Mouse (Mus musculus) forebrain, embryonic 14.5 days (tissue): ENCODE measurements around the gene Eif2ak4. TPM values are rescaled to one million over a fixed set of nuclear protein-coding genes. Genes with fewer than 3 reads are reported as not detected.

Experiments
- ATAC-seq: fragments of 200-750 bp; cut with Nextera tagmentation; 2 replicates; pipeline ENCODE4 v1.8.0; 2017; ENCODE audit warnings: mild to moderate bottlenecking, moderate library complexity
- DNase-seq: peaks from one replicate; pipeline ENCODE4 v3.0.0-alpha.2; 2015; ENCODE audit warnings: low spot score
- H3K27ac ChIP-seq: fragments of 300-500 bp; sonication (generic); 2 replicates; pipeline ENCODE4 v1.5.1; 2014; ENCODE audit warnings: low read depth, mild to moderate bottlenecking, control low read depth, low read length, moderate library complexity
- H3K27me3 ChIP-seq: fragments of 300-500 bp; sonication (generic); replicated peaks from 2 replicates; pipeline ENCODE4 v1.6.1; 2014; ENCODE audit warnings: low read length, control low read depth, mixed read lengths; ENCODE audit not compliant: control insufficient read depth, insufficient read depth
- H3K36me3 ChIP-seq: fragments of 300-500 bp; sonication (generic); 2 replicates; pipeline ENCODE4 v1.6.1; 2014; ENCODE audit warnings: low read length, control low read depth; ENCODE audit not compliant: control insufficient read depth, insufficient read depth
- H3K4me1 ChIP-seq: fragments of 300-500 bp; sonication (generic); 2 replicates; pipeline ENCODE4 v1.6.1; 2014; ENCODE audit warnings: antibody characterized with exemption, low read length, control low read depth; ENCODE audit not compliant: control insufficient read depth, insufficient read depth
- H3K4me2 ChIP-seq: fragments of 300-500 bp; sonication (generic); 2 replicates; pipeline ENCODE4 v1.6.1; 2014; ENCODE audit warnings: mild to moderate bottlenecking, control low read depth, low read length
- H3K4me3 ChIP-seq: fragments of 300-500 bp; sonication (generic); 2 replicates; pipeline ENCODE4 v1.5.1; 2014; ENCODE audit warnings: low read depth, low read length, control low read depth
- H3K9ac ChIP-seq: fragments of 300-500 bp; sonication (generic); 2 replicates; pipeline ENCODE4 v1.6.1; 2014; ENCODE audit warnings: mild to moderate bottlenecking, low read length, control low read depth, moderate library complexity
- H3K9me3 ChIP-seq: fragments of 300-500 bp; sonication (generic); replicated peaks from 2 replicates; pipeline ENCODE4 v1.6.1; 2016; ENCODE audit warnings: low read length, control low read depth, mixed read lengths; ENCODE audit not compliant: control insufficient read depth
- WGBS: fragments of 180-500 bp; shearing (Covaris S2); extraction: QIAGEN DNeasy Blood & Tissue Kit; methylation state at CpG from one replicate; pipeline ENCODE4 v1.1.7; 2014; 5-methylcytosine and 5-hydroxymethylcytosine counted together
- polyA plus RNA-seq: library from polyadenylated mRNA; unstranded; fragments of >200 nt; fragmentation: Nextera tagmentation; extraction: Ambion mirVana; gene quantifications from 2 replicates; pipeline ENCODE4 v1.2.1, GENCODE M21; 2014

The Eif2ak4 gene
- polyA plus RNA-seq, 1 experiment from 2014 or later: 6.4 TPM

DNA sequence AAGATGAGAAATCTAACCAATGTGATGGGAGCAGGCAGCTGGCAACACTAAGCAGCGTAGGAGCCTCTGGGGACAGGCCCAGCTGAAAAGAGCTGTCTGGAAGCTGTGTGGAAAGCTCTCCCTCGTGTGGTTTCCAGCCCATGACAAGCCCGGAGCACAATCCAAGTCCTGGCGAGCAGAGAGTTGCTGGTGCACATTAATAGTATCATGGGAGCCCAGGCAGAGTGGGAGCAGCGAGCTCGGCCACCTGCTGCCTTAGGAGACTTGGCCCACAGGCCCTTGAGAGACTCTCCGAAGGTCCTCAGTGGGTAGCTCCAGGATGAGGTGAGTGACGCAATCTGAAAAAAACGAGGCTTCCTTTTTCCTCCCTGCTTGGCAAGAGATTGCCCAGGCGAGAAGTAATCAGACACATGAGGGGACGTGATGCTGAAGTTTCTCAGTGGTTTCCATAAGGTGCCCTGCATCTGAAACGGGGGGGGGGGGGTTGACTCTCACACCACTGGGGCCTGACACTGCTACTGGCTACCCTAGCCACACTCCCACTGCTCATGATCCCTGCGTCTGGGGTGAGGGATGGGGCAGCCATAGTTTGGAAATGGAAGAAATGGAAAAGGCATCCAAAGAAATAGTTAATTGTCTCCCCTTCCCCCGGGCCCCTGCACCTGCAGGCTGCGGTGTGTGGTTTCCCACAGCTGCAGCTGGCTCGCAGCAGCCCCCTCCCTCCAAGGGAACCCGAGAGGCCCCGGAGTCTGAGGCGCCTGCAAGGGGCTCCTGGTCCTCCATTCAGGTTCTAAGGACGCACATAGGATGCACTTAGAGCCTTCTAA, 110.9 kb downstream of the Eif2ak4 start:
- Histone ChIP-seq H3K4me3 (no peak overlapping the region), H3K4me2 (no peak overlapping the region)
- ATAC-seq: no peak

DNA sequence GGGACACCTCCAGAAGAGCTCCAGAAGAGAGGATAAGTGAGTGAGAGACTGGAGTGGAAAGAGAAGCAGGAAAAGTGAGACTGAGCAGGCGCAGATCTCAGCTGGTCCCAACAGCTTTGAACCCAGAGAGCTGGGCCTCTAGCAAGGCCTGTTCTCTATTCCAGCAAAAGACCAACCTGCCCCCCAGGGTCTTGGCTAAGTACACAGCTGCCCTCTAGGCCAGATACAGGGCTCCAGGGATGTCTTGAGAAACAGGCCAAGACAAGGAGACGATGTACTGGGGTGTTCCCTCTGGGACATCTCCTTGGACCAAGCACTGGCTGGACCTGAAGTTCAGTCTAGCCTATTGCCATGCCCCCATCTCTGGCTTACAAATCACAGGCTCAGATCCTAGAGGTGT, 111.8 kb downstream of the Eif2ak4 start:
- H3K27me3 ChIP-seq: no peaks in the 10 kb centered on the region
- ATAC-seq: no peak
- no peak overlapping the region for H3K27ac ChIP-seq
- 85% methylated on average over 2 of the region's 2 CpGs for WGBS
- H3K9ac ChIP-seq: no peak overlapping the region
- H3K4me1 ChIP-seq: no peaks in the 10 kb centered on the region
- DNase-seq: no peak
- H3K9me3 ChIP-seq: no peaks in the 10 kb centered on the region
- no peak overlapping the region for H3K4me2 ChIP-seq
- H3K4me3 ChIP-seq: no peak overlapping the region
- no peaks in the 10 kb centered on the region for H3K36me3 ChIP-seq

More for the DNA sequence above, 110.9 kb downstream of the Eif2ak4 start:
- Histone ChIP-seq H3K9ac (no peak overlapping the region), H3K36me3 (no peaks in the 10 kb centered on the region), H3K27ac (no peak overlapping the region), H3K9me3 (no peaks in the 10 kb centered on the region), H3K27me3 (no peaks in the 10 kb centered on the region), H3K4me1 (no peaks in the 10 kb centered on the region)
- WGBS: 39% methylated on average over 20 of the region's 20 CpGs
- DNase-seq: no peak

DNA sequence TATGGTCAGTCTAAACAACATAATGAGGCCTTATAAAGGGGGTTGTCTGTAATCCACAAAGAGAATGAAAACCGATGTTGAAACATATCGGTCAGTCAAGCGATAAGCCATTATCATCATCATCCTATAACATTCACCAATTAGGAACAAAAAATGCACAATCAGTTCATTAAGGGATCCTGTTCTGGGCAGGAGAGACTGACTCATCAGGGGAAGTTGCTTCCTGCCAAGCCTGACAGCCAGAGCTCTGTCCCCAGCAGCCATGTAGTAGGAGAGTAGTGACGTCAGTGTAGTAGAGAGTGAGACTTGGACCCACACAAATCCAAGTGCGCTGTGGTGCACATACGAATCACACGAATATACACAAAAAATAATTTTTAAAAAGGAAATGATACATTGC, 118.7 kb downstream of the Eif2ak4 start:
- no peak overlapping the region for H3K27ac ChIP-seq
- DNase-seq (no peak), ATAC-seq (no peak)
- WGBS: 83% methylated on average over 7 of the region's 7 CpGs
- H3K36me3 ChIP-seq: no peaks in the 10 kb centered on the region
- H3K27me3 ChIP-seq: no peaks in the 10 kb centered on the region
- no peak overlapping the region for H3K9ac ChIP-seq
- no peak overlapping the region for H3K4me3 ChIP-seq
- peaks cover 11% of the 10 kb centered on the region for H3K4me1 ChIP-seq
- no peak overlapping the region for H3K4me2 ChIP-seq
- H3K9me3 ChIP-seq: no peaks in the 10 kb centered on the region

DNA sequence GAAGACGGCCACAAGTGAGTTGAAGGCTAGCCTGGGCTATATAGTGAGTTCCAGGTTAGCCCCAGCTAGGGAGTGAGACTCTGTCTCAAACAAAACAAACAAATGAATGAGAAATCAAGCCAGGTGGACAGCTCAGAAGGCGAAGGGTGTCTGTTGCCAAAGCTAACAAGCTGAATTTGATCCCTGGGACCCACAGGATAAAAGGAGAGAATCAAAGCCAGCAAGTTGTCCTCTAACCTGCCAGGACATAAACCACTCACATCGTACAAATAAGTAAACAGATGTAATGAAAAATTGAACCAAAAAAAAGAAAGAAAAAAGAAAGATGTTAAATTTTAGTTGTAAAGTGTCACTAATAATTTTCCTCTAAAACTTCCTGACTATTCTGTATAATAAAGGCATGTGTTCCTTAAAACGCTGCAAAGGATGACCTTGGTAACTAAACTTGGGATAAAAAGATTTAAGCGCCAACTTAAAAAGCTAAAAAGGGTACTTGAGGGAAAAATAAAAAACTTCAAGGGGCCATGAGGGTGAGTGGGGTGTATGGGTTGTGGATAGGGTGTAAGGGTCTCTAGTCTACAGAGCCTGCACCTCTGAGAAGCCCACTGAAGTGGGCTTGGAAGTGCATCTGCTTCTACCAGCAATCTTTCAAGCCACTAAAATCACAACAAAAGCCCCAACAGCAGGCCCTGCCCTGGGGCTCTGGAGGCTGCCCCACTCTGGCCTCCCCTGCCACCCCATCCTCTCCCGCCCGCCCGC, 121.4 kb downstream of the Eif2ak4 start:
- H3K36me3 ChIP-seq: no peaks in the 10 kb centered on the region
- H3K4me2 ChIP-seq: peak overlapping the region; percentile 22; the same call in 1 of the 2 replicates
- peak overlapping the region; percentile 48 for H3K9ac ChIP-seq
- no peak for DNase-seq
- H3K27me3 ChIP-seq: no peaks in the 10 kb centered on the region
- no peaks in the 10 kb centered on the region for H3K9me3 ChIP-seq
- 48% methylated on average over 8 of the region's 8 CpGs for WGBS
- no peak overlapping the region for H3K4me3 ChIP-seq
- peak overlapping the region; percentile 46 for H3K27ac ChIP-seq
- ATAC-seq: no peak
- H3K4me1 ChIP-seq: peaks cover 11% of the 10 kb centered on the region

DNA sequence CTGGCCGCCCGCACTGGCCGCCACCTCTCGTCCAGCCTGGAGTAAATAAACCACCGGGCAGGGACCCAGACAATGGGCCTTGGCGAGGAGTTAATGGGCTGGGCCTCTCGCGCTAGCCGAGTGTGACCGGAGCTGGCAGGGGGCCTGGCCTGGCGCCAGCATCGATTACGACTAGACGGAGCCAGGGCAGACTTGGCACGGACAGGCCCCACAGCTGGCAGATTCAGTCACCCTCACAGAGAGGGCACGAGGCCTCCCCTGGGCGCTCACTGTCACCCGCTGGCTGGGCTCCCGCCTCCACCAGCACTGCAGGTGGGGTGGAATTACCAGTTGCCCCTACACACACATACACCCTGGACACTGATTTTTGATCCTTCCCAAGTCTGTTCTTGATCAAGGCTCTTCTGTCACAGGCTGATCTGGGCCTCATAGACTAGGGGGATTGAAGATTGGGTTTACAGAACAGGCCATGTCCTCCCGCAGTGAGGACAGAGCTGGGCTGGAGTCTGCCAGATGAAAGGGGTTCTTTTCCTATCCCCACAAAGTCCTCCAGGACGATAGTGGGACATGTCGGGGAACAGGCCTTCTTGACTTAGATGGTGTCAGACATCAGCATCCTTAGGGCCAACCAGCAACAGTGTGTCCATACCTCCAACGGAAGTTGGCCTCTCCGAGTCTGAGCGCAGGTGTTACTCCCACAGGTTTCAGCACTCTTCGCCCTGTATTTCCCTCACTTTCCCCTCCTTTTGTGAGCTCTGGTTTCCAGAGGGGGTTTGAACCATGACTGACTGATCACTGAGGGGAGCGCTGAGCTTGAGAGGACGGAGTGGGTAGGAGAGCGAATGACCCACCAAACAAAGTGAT, 122.3 kb downstream of the Eif2ak4 start:
- peak; percentile 92 for DNase-seq
- WGBS: 28% methylated on average over 29 of the region's 29 CpGs
- H3K9me3 ChIP-seq: no peaks in the 10 kb centered on the region
- peak overlapping the region; percentile 46 for H3K27ac ChIP-seq
- peaks cover 11% of the 10 kb centered on the region for H3K4me1 ChIP-seq
- peak overlapping the region; percentile 22; the same call in 1 of the 2 replicates for H3K4me2 ChIP-seq
- H3K27me3 ChIP-seq: no peaks in the 10 kb centered on the region
- ATAC-seq: peak; percentile 94
- H3K36me3 ChIP-seq: no peaks in the 10 kb centered on the region
- H3K4me3 ChIP-seq: no peak overlapping the region
- peak overlapping the region; percentile 48 for H3K9ac ChIP-seq

DNA sequence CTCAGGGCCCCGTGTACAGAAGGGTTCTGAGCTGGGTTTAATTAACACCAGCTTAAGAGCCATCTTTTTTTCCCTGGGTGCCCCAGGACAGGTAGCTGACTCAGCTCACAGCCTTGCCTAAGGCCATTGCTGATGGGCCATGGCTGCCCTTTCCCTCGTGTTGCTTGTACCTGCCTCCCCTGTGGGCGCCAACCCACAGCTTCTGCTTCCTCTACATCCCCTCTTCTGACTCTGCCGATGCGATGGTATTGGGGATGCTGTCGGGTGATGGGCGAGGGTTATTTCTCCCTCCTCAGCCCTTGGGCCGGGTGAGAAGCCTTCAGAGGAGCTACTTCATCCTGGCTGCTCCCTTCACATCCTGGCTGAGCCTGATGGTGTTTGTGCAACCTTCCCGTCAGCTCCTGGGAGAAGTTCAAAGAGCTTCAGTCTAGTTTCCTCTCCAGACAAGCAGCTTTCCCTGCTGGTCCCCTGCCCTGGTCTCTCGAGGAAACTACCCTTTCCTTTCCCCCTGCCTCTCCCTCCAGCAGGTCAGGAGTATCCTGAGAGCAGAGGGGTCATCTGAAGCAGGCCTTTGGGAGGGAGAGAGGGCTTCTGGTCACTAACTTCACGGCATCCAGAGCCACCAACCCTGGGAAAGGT, 123.5 kb downstream of the Eif2ak4 start:
- no peak overlapping the region for H3K27ac ChIP-seq
- no peaks in the 10 kb centered on the region for H3K9me3 ChIP-seq
- H3K36me3 ChIP-seq: no peaks in the 10 kb centered on the region
- H3K4me3 ChIP-seq: no peak overlapping the region
- WGBS: 66% methylated on average over 11 of the region's 11 CpGs
- no peak for ATAC-seq
- no peak overlapping the region for H3K4me2 ChIP-seq
- no peaks in the 10 kb centered on the region for H3K27me3 ChIP-seq
- DNase-seq: no peak
- H3K4me1 ChIP-seq: peaks cover 11% of the 10 kb centered on the region
- H3K9ac ChIP-seq: no peak overlapping the region

DNA sequence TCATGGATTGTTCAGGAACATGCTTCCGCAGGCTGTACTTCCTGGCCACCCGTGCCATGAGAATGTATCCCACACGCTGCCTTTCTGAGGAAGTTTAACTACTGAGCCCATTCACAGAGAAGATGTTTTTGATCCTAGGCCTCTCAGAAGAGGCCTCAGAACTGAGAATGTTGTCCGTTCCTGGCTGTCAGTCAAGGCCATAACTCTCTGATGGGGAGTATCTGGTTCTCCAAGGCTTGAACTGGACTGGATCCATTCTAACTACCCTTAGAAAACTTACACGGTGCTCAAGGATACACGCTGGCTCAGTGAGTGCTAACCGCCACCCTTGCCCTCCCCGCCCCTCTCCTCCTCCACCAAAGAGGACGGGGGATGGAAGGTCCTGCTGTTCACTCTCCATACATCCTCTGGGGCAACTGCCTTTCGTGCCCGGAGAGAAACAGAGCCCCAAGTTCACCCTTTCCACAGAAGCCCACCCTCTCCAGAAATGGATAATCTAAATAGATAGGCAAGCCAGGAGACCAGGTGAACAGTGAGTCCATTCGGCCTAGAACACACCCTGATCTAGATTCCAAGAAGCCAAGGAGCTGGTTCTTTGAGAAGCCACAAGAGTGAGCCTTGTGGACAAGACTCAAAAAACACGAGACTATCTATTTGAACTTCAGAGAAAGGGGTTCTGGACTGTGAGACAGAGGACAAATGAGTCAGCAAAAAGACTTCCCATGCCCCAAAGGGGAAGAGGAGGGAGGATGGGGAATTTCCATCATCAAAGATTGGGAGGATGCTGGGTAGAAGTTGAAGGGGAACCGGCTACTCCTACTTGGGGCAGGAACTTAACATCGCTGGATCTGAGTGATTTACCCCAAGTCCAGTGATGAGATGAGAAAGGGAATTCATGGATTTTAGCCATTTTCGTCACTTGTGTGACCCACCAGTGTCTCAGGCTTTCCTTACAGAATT, 124.3 kb downstream of the Eif2ak4 start:
- no peak overlapping the region for H3K4me3 ChIP-seq
- WGBS: 86% methylated on average over 16 of the region's 16 CpGs
- no peak for ATAC-seq
- no peaks in the 10 kb centered on the region for H3K9me3 ChIP-seq
- H3K36me3 ChIP-seq: no peaks in the 10 kb centered on the region
- DNase-seq: no peak
- no peaks in the 10 kb centered on the region for H3K27me3 ChIP-seq
- no peak overlapping the region for H3K4me2 ChIP-seq
- H3K4me1 ChIP-seq: peaks cover 11% of the 10 kb centered on the region
- H3K27ac ChIP-seq: no peak overlapping the region
- no peak overlapping the region for H3K9ac ChIP-seq
